Mouse (Mus musculus) embryonic facial prominence, embryonic 12.5 days (tissue): ENCODE data around the gene Abcg8. TPM values are rescaled to one million over a fixed set of nuclear protein-coding genes. Genes with fewer than 3 reads are reported as not detected.

Experiments
- ATAC-seq: fragments of 200-750 bp; cut with Nextera tagmentation; 2 replicates; pipeline ENCODE4 v1.8.0; 2017; ENCODE audit not compliant: insufficient number of reproducible peaks, insufficient read depth, low FRiP score, low TSS enrichment
- H3K27ac ChIP-seq: fragments of 300-500 bp; sonication (generic); 2 replicates; pipeline ENCODE4 v1.5.1; 2016; ENCODE audit warnings: mild to moderate bottlenecking
- H3K27me3 ChIP-seq: fragments of 300-500 bp; sonication (generic); 2 replicates; pipeline ENCODE4 v1.6.1; 2016; ENCODE audit warnings: mild to moderate bottlenecking, moderate library complexity
- H3K36me3 ChIP-seq: fragments of 300-500 bp; sonication (generic); 2 replicates; pipeline ENCODE4 v1.6.1; 2016; ENCODE audit warnings: mild to moderate bottlenecking
- H3K4me1 ChIP-seq: fragments of 300-500 bp; sonication (generic); 2 replicates; pipeline ENCODE4 v1.6.1; 2016
- H3K4me2 ChIP-seq: fragments of 300-500 bp; sonication (generic); replicated peaks from 2 replicates; pipeline ENCODE4 v1.6.1; 2016; ENCODE audit warnings: mild to moderate bottlenecking, moderate library complexity
- H3K4me3 ChIP-seq: fragments of 300-500 bp; sonication (generic); 2 replicates; pipeline ENCODE4 v1.5.1; 2016; ENCODE audit warnings: mild to moderate bottlenecking
- H3K9ac ChIP-seq: fragments of 300-500 bp; sonication (generic); 2 replicates; pipeline ENCODE4 v1.6.1; 2016; ENCODE audit warnings: mild to moderate bottlenecking, moderate library complexity
- H3K9me3 ChIP-seq: fragments of 300-500 bp; sonication (generic); 2 replicates; pipeline ENCODE4 v1.6.1; 2016; ENCODE audit warnings: mild to moderate bottlenecking, moderate library complexity
- WGBS: fragments of 180-500 bp; shearing (Covaris S2); methylation state at CpG from one replicate; pipeline ENCODE4 v1.1.7; 2016; 5-methylcytosine and 5-hydroxymethylcytosine counted together
- polyA plus RNA-seq: library from polyadenylated mRNA; unstranded; fragments of >200 nt; fragmentation: Nextera tagmentation; extraction: Ambion mirVana; gene quantifications from 2 replicates; pipeline ENCODE4 v1.2.1, GENCODE M21; 2016

Abcg8 gene
- polyA plus RNA-seq, result 0.09 and 0.19 TPM in 2 replicates

- Histone ChIP-seq H3K4me3 (peak within 1 kb of the TSS; percentile 28), H3K9me3 (no peaks in the 10 kb centered on the region), H3K27ac (no peak within 1 kb of the TSS), H3K4me1 (peaks cover 26% of the 10 kb centered on the region; the same call in 1 of the 2 replicates), H3K36me3 (no peaks in the 10 kb centered on the region), H3K9ac (peak within 1 kb of the TSS; percentile 35), H3K4me2 (peak within 1 kb of the TSS; percentile 53), H3K27me3 (no peaks in the 10 kb centered on the region)
- WGBS, result 3% methylated on average over 24 of the region's 24 CpGs
- no peak for ATAC-seq
These were observed at the start of gene Abcg8 for GRCm38 (mm10) chr17:84675951-84676366. TSS of gene Abcg8 (plus strand) at chr17:84676302.

- H3K4me2 ChIP-seq, result peak overlapping the region; percentile 78
- 0 out of 2 replicates have a peak, but pooled peaks cover 6% of the 10 kb centered on the region for H3K9me3 ChIP-seq
- ATAC-seq, result 0 out of 2 replicates have a peak, but pooled peaks have one; percentile 30
- peak overlapping the region; percentile 69 for H3K27ac ChIP-seq
- H3K36me3 ChIP-seq, result no peaks in the 10 kb centered on the region
- H3K4me3 ChIP-seq, result peak overlapping the region; percentile 61
- no peaks in the 10 kb centered on the region for H3K27me3 ChIP-seq
- H3K4me1 ChIP-seq, result peaks cover 7% of the 10 kb centered on the region
- WGBS, result 20% methylated on average over 9 of the region's 9 CpGs
- peak overlapping the region; percentile 58 for H3K9ac ChIP-seq
These were observed 49.2 kb upstream of the Abcg8 start for GRCm38 (mm10) chr17:84626857-84627305.

- H3K36me3 ChIP-seq, result no peaks in the 10 kb centered on the region
- H3K9me3 ChIP-seq, result 0 out of 2 replicates have a peak, but pooled peaks cover 6% of the 10 kb centered on the region
- no peak for ATAC-seq
- H3K4me1 ChIP-seq, result peaks cover 7% of the 10 kb centered on the region
- H3K27ac ChIP-seq, result peak overlapping the region; percentile 69
- H3K4me2 ChIP-seq, result no peak overlapping the region
- H3K9ac ChIP-seq, result no peak overlapping the region
- WGBS, result 80% methylated on average over 10 of the region's 10 CpGs
- no peak overlapping the region for H3K4me3 ChIP-seq
- no peaks in the 10 kb centered on the region for H3K27me3 ChIP-seq
These were observed 48.4 kb upstream of the Abcg8 start for GRCm38 (mm10) chr17:84627721-84628120.

- H3K4me1 ChIP-seq, result peaks cover 7% of the 10 kb centered on the region
- H3K27me3 ChIP-seq, result no peaks in the 10 kb centered on the region
- no peak overlapping the region for H3K4me3 ChIP-seq
- no peak overlapping the region for H3K27ac ChIP-seq
- 78% methylated on average over 9 of the region's 9 CpGs for WGBS
- no peak overlapping the region for H3K9ac ChIP-seq
- ATAC-seq, result no peak
- 0 out of 2 replicates have a peak, but pooled peaks cover 3% of the 10 kb centered on the region for H3K9me3 ChIP-seq
- no peaks in the 10 kb centered on the region for H3K36me3 ChIP-seq
- H3K4me2 ChIP-seq, result no peak overlapping the region
These were observed 47.5 kb upstream of the Abcg8 start for GRCm38 (mm10) chr17:84628611-84629010.

- no peak overlapping the region for H3K27ac ChIP-seq
- no peak overlapping the region for H3K9ac ChIP-seq
- no peak for ATAC-seq
These were observed 44.3 kb upstream of the Abcg8 start for GRCm38 (mm10) chr17:84631836-84632235.

GRCm38 (mm10) chr17:84633443-84633842, 42.7 kb upstream of the Abcg8 start:
- Histone ChIP-seq H3K9ac (no peak overlapping the region), H3K36me3 (no peaks in the 10 kb centered on the region), H3K27me3 (no peaks in the 10 kb centered on the region), H3K27ac (no peak overlapping the region), H3K9me3 (no peaks in the 10 kb centered on the region), H3K4me2 (no peak overlapping the region), H3K4me3 (no peak overlapping the region), H3K4me1 (0 out of 2 replicates have a peak, but pooled peaks cover 6% of the 10 kb centered on the region)
- 73% methylated on average over 13 of the region's 13 CpGs for WGBS
- ATAC-seq, result no peak

More at GRCm38 (mm10) chr17:84631836-84632235, 44.3 kb upstream of the Abcg8 start:
- no peaks in the 10 kb centered on the region for H3K27me3 ChIP-seq
- H3K4me2 ChIP-seq, result no peak overlapping the region
- no peaks in the 10 kb centered on the region for H3K36me3 ChIP-seq
- H3K4me1 ChIP-seq, result peaks cover 12% of the 10 kb centered on the region
- no peaks in the 10 kb centered on the region for H3K9me3 ChIP-seq
- WGBS, result 84% methylated on average over 6 of the region's 6 CpGs
- H3K4me3 ChIP-seq, result no peak overlapping the region

- Histone ChIP-seq H3K9me3 (no peaks in the 10 kb centered on the region), H3K4me1 (0 out of 2 replicates have a peak, but pooled peaks cover 6% of the 10 kb centered on the region), H3K36me3 (no peaks in the 10 kb centered on the region), H3K27me3 (no peaks in the 10 kb centered on the region), H3K27ac (no peak overlapping the region), H3K4me2 (no peak overlapping the region), H3K9ac (no peak overlapping the region), H3K4me3 (no peak overlapping the region)
- no peak for ATAC-seq
- 71% methylated on average over 8 of the region's 8 CpGs for WGBS
These were observed 39.8 kb upstream of the Abcg8 start for GRCm38 (mm10) chr17:84636328-84636727.

GRCm38 (mm10) chr17:84637971-84638370, 38.1 kb upstream of the Abcg8 start:
- no peak overlapping the region for H3K9ac ChIP-seq

GRCm38 (mm10) chr17:84639796-84640378, 36.2 kb upstream of the Abcg8 start:
- 54% methylated on average over 10 of the region's 10 CpGs for WGBS
- Histone ChIP-seq H3K4me1 (peaks cover 22% of the 10 kb centered on the region), H3K9me3 (no peaks in the 10 kb centered on the region), H3K9ac (no peak overlapping the region), H3K27ac (no peak overlapping the region), H3K27me3 (no peaks in the 10 kb centered on the region), H3K36me3 (no peaks in the 10 kb centered on the region), H3K4me2 (no peak overlapping the region), H3K4me3 (no peak overlapping the region)
- no peak for ATAC-seq

More at GRCm38 (mm10) chr17:84637971-84638370, 38.1 kb upstream of the Abcg8 start:
- Histone ChIP-seq H3K27me3 (no peaks in the 10 kb centered on the region), H3K27ac (no peak overlapping the region), H3K4me2 (no peak overlapping the region), H3K9me3 (no peaks in the 10 kb centered on the region), H3K4me1 (peaks cover 9% of the 10 kb centered on the region; the same call in 1 of the 2 replicates), H3K4me3 (no peak overlapping the region), H3K36me3 (no peaks in the 10 kb centered on the region)
- WGBS, result 91% methylated on average over 6 of the region's 6 CpGs
- no peak for ATAC-seq

- peaks cover 25% of the 10 kb centered on the region for H3K4me1 ChIP-seq
- no peak overlapping the region for H3K27ac ChIP-seq
- 36% methylated on average over 3 of the region's 3 CpGs for WGBS
- H3K4me3 ChIP-seq, result no peak overlapping the region
- no peaks in the 10 kb centered on the region for H3K27me3 ChIP-seq
- H3K9me3 ChIP-seq, result no peaks in the 10 kb centered on the region
- no peaks in the 10 kb centered on the region for H3K36me3 ChIP-seq
- no peak for ATAC-seq
- H3K9ac ChIP-seq, result no peak overlapping the region
- H3K4me2 ChIP-seq, result no peak overlapping the region
These were observed 34.2 kb upstream of the Abcg8 start for GRCm38 (mm10) chr17:84641893-84642292.

GRCm38 (mm10) chr17:84642324-84642723, 33.8 kb upstream of the Abcg8 start:
- Histone ChIP-seq H3K36me3 (no peaks in the 10 kb centered on the region), H3K9me3 (no peaks in the 10 kb centered on the region), H3K27me3 (no peaks in the 10 kb centered on the region), H3K9ac (no peak overlapping the region), H3K4me3 (no peak overlapping the region), H3K27ac (no peak overlapping the region), H3K4me1 (peaks cover 25% of the 10 kb centered on the region), H3K4me2 (no peak overlapping the region)
- ATAC-seq, result no peak
- WGBS, result 80% methylated on average over 9 of the region's 9 CpGs

- no peaks in the 10 kb centered on the region for H3K9me3 ChIP-seq
- H3K27ac ChIP-seq, result no peak overlapping the region; the same call in 1 of the 2 replicates
- no peak overlapping the region for H3K4me2 ChIP-seq
- no peak overlapping the region for H3K9ac ChIP-seq
- H3K4me1 ChIP-seq, result peaks cover 25% of the 10 kb centered on the region
- H3K36me3 ChIP-seq, result no peaks in the 10 kb centered on the region
- no peaks in the 10 kb centered on the region for H3K27me3 ChIP-seq
- WGBS, result 25% methylated on average over 16 of the region's 16 CpGs
- H3K4me3 ChIP-seq, result no peak overlapping the region
- no peak for ATAC-seq
These were observed 31.6 kb upstream of the Abcg8 start for GRCm38 (mm10) chr17:84644292-84645050.
